Mouse (Mus musculus) 3134 (cell line): Measurements from ENCODE around the gene Rreb1.
A peak's percentile ranks its signal among the peaks of the same experiment; 100 is the strongest.

Source experiments
- DNase-seq: peaks from one replicate; pipeline ENCODE4 v3.0.0-alpha.2; 2011; ENCODE audit warnings: low spot score; ENCODE audit not compliant: insufficient read length; ENCODE audit errors: extremely low read depth

Rreb1 gene

GRCm38 (mm10) chr13:37778594-37779231 lies 513 bp downstream of the Rreb1 start:
- peak; percentile 43 for DNase-seq

GRCm38 (mm10) chr13:37779251-37779667 lies 1.1 kb downstream of the Rreb1 start:
- DNase-seq, result no peak

GRCm38 (mm10) chr13:37781557-37781956 lies 3.4 kb downstream of the Rreb1 start:
- no peak for DNase-seq

- no peak for DNase-seq
Observed at GRCm38 (mm10) chr13:37782144-37782543, 3.9 kb downstream of the Rreb1 start.

- no peak for DNase-seq
Observed at GRCm38 (mm10) chr13:37783676-37784075, 5.5 kb downstream of the Rreb1 start.

GRCm38 (mm10) chr13:37784226-37784625 lies 6.0 kb downstream of the Rreb1 start:
- DNase-seq, result peak; percentile 79

- DNase-seq, result no peak
Observed at GRCm38 (mm10) chr13:37792739-37793336, 14.6 kb downstream of the Rreb1 start.

- no peak for DNase-seq
Observed at GRCm38 (mm10) chr13:37798811-37799210, 20.6 kb downstream of the Rreb1 start.

- no peak for DNase-seq
Observed at GRCm38 (mm10) chr13:37799413-37799812, 21.2 kb downstream of the Rreb1 start.

- no peak for DNase-seq
Observed at GRCm38 (mm10) chr13:37801101-37802075, 23.2 kb downstream of the Rreb1 start.

GRCm38 (mm10) chr13:37802246-37803003 lies 24.2 kb downstream of the Rreb1 start:
- no peak for DNase-seq

GRCm38 (mm10) chr13:37803244-37803643 lies 25.0 kb downstream of the Rreb1 start:
- DNase-seq, result no peak

- no peak for DNase-seq
Observed at GRCm38 (mm10) chr13:37804023-37804422, 25.8 kb downstream of the Rreb1 start.

- DNase-seq, result no peak
Observed at GRCm38 (mm10) chr13:37815001-37815400, 36.8 kb downstream of the Rreb1 start.

GRCm38 (mm10) chr13:37816736-37817135 lies 38.5 kb downstream of the Rreb1 start:
- DNase-seq, result no peak

- peak; percentile 16 for DNase-seq
Observed at GRCm38 (mm10) chr13:37821413-37821812, 43.2 kb downstream of the Rreb1 start.

GRCm38 (mm10) chr13:37824331-37824920 lies 46.2 kb downstream of the Rreb1 start:
- no peak for DNase-seq

GRCm38 (mm10) chr13:37824956-37825645 lies 46.9 kb downstream of the Rreb1 start:
- peak; percentile 11 for DNase-seq

GRCm38 (mm10) chr13:37825646-37826280 lies 47.6 kb downstream of the Rreb1 start:
- DNase-seq, result peak; percentile 85
